Mouse (Mus musculus) gastrocnemius, postnatal 14 days (tissue): ENCODE results near the gene Lgr6. TPM values are rescaled to one million over a fixed set of nuclear protein-coding genes. Genes with fewer than 3 reads are reported as not detected.
A peak's percentile ranks its signal among the peaks of the same experiment; 100 is the strongest.

Experiments
- DNase-seq: peaks from one replicate; pipeline ENCODE4 v3.0.0; 2021; ENCODE audit warnings: mixed read lengths
- intact Hi-C: fragments of 180-260 bp; cut with DNase I; formaldehyde crosslinking; loops from one replicate; pipeline ENCODE4 v1.15.1; 2025; ENCODE audit warnings: low total_unique reads
- total RNA-seq, 2 experiments: library from RNA; stranded (reverse); gene quantifications; 2 replicates each; pipeline ENCODE4 v1.2.3; 2021

Lgr6 gene
- total RNA-seq, 2 experiments from 2014 or later = 0.88 to 1.1 TPM

DNA sequence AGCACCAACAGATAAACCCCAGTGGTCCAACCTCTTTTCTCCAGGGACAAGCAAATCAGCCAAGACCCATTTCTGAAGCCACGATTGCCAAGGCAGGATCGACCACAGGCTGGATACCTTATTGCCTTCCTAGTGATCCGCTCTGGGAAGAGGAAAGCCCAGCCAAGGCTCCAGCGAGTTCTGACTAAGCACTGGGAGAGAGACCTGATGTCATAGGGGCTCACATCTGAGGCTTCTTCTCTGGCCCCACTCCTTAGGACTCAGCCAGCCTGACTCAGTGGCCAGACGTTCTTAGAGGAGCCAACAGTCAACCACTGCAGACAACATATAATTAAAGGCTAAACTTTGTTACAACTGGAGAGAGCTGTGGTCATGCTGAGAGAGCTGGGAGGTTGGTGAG, 83.1 kb downstream of the Lgr6 start:
- no peak for DNase-seq
- intact Hi-C loops = no loop called here

DNA sequence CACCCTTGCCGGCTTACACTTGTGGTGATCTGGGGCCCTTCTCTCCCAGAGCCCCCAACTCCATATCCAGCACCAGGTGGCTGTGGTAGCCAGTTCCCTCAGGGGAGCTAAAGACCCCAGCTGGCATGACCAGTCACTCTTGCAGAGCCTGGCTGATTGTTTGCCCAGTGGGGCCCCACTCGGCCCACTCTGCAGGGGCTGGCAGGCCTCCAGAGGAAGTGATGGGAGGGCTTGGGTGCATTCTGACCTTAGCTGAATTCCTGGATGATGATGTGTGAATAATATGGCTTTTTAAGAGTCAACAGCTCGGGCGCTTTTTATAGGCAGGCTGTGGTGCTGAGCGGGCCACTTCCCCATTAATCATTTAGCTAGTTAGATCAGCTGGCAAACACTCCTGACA, 84.1 kb downstream of the Lgr6 start:
- intact Hi-C loops = no loop called here
- peak; percentile 21 for DNase-seq

DNA sequence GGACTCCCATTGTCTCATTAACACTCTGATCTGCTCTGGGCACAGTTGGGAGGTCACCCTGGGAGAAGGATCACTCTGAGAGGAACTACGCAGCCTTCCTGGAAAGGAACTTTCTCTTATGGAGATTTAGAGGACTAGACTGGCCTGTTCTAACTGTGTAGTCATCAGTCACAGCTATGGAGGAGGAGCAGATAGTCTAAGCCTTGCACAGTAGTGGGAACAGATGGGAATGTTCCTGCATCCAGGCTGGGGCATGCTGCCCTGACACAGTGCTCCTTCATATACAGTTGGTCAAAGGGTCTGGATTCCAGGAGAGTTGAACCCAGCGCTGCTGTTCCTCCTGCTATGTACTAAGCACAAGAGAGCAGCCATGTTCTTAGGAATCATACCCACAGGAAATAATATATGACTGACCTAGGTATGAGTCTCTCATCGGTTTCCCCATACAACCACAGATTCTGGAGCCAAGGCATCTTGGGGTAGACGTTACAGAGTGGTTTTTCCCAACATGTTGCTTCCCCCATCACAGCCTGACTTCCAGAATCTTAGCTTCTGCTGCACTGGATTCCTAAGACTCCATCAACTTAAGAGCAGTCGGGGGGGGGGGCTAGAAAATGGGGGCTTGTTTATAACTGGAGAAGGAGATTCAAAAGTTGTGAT, 84.7 kb downstream of the Lgr6 start:
- intact Hi-C loops = no loop called here
- no peak for DNase-seq

DNA sequence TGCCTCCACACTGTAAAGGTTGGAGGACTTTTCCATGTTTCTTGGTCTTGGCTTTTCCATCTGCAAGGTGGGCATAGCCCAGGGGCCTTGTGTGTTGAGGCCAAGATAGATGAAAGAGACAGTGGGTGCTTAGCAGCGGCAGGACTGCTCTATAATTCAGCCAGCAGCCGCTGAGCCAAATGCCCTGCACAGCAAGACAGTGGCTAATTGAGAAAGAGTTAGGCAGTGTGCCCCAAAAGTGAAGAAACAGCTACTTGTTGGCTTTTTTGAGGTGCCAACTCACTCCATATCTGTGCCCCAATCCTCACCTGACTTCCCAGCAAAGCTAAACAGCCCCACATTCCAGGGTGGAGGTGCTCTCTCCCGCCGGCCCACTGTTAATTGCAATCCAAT, 85.3 kb downstream of the Lgr6 start:
- intact Hi-C loops = no loop called here
- DNase-seq = no peak

DNA sequence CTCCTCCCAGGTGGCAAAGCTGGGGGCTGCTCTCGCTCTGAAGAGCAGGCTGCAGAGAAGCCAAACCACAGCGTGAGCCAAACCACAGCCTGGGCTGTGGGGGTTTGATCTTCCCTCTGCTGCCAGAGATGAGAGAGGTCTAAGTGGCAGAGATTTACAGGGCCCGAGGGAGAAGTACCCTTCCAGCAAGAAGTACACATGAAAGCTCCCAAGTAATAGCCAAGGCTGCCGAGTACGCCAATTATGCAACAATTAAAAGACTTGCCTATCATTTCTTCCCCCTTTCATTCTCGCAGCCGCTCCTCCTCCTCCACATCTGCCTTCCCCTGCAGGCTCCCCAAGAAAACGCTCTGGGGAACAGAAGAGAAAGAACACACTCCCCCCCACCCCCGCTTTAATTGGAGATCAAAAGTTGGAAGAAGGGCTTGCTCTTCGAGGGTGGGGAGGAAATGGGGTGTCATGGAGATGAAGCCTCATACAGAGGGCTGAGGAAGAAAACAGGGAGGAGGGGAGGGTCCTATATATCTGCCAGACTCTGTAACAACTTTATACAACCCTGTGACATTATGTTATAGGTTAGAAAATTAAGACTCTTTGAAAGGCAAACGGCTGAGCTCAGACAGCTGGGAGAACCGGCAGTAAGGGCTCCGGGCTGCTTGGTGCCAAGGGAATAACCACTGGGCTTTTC, 85.8 kb downstream of the Lgr6 start:
- intact Hi-C loops = no loop called here
- DNase-seq = no peak

DNA sequence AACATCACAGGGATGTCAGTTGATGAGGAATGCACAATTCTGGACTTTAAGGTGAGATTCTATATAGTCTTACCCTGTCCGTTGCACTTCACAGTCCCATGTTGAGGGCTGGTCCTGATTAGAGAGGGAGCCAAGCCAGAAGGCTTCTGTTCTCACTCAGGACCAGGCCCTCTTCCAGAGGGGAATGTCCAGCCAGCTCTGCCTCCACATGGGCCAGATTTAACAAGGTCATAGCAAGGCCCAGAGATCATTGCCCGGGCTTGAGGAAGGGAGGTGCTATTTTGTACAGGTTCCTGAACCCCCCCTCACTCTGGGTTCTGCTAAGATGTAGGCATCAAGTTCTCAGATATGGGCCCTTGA, 87.4 kb downstream of the Lgr6 start:
- intact Hi-C loops = no loop called here
- DNase-seq = peak; percentile 22

DNA sequence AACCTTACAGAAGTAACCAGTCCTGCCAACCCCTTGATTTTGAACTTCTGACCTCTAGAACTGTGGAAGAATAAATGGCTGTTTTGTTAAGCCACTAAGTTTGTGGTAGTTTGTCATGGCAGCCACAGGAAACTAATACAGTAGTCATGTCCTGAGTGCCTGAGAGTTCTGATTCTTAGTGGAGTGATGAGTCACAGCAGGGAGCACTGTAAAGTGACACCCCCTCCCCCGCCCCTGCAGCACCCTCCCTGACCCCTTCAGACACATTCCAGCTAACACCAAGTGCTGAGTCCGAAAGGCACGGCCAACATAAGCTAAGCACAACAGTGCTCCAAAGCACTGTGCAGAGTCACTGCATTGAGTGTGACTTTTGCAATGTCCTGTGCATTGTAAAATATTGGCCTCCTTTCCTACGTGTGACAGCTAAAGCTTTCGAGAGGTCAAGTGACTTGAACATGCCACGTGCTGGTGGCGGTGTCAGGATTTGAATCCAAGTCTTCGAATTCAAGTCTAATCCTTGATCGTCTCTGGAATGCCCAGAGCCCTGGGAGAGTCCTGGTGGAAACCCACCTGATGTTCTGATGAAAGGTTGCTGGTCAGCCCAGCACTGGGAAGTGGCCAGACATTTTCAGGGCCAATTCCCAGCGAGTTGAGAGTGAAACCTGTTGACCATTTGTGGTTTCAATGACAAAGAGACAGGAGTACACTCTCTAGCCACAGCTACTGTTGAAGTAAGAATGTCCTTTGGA, 88.0 kb downstream of the Lgr6 start:
- DNase-seq = no peak
- intact Hi-C loops = no loop called here

DNA sequence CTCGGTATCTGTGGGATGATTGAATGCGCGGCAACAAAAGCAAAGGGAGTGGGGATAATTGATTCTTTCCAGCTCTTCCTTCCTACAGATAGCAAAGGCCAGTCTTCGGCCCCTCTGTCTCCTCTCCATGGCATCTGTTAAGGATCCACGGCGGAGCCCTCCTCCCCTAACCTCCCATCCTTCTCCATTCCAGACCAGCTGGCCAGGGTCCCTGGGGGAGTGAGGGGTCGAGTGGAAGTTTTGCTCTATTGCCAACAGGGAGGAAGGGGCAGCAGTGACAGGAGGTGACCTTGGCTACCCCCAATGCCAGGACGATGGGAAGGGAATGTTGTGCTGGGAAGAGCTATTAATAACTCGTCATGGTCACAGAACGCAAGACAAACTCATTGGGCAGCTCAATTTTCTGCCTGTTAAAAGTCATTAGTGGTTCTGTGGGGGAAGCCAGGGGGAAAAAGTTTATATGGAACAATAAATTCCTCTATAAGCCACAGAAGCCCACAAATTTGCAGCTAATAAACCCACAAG, 90.1 kb downstream of the Lgr6 start:
- no peak for DNase-seq
- intact Hi-C loops = no loop called here

DNA sequence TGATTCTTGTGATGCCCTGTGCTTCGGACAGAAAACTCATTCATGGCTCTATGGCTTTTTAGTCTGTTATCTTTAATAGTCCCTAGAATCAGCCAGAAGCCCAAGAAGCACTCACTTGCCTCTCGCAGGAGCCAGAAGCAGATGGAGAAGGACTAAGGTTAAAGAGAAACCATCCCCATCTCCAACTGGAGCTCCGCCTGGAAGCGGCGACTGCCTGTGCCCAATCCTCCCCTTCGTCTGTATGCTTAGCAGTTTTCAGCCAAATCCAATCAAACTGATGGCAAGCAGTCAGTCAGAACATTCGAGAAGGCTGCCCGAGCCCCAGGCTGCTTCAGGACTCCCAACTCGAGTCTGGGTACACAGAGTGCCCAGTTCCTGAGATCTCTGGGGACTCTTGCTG, 92.6 kb downstream of the Lgr6 start:
- DNase-seq = no peak
- intact Hi-C loops = no loop called here

DNA sequence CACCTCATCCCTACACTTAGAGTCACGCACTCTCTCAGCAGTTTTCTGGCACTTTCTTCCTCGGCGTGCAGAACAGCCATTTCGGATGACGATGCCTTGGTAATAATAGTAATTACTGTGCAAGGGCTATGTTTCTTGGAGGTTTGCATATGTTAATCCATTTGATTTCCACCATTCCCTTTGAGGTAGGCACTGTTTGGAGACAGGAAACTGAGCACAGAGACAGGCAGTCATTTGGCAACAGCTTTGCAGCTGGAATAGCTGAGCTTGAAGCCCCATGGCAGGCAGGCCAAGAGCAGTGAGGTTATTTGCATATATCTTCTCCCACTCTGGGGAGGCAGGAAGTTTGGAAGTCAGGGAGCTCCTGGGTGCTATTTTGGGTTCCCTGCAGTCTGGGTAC, 93.2 kb downstream of the Lgr6 start:
- no peak for DNase-seq
- intact Hi-C loops = no loop called here

DNA sequence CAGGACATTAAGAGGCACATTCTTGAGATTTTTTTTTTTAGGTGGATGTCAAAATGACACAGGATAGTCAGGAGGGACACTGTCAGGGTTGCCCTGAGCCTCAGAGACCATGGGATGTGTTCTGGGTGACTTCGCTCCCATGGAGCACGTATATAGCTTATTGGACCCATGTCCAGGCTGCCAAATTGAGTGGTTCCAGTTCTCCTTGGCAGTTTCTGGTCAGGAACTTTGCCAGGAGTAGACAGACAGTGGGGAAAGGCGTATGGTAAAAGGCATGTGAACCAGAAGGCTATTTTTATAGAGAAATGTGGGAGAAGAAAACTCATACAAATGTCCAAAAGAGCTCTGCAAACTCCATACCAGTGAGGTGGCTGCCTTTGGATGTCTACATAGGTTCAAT, 95.2 kb downstream of the Lgr6 start:
- DNase-seq = no peak
- intact Hi-C loops = no loop called here

DNA sequence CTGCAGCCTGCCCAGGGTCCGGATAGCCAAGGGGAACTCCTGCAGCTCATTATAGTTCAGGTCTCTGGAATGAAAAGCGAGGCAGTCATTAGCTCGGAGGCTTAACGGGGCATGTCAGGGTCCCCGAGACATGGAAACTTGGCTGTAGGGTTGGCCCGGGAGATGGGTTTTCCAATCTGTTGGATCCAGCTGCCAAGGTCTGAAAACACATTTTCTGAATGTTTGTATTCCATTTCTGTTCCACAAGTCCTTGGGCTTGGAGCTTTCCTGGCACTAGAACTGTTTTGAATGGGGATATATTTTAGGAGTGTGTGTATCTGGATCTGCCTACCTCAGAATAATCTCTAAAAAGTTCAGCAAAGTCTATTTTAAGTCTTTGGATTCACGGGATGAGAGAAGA, 99.4 kb downstream of the Lgr6 start:
- no peak for DNase-seq
- intact Hi-C loops = no loop called here

DNA sequence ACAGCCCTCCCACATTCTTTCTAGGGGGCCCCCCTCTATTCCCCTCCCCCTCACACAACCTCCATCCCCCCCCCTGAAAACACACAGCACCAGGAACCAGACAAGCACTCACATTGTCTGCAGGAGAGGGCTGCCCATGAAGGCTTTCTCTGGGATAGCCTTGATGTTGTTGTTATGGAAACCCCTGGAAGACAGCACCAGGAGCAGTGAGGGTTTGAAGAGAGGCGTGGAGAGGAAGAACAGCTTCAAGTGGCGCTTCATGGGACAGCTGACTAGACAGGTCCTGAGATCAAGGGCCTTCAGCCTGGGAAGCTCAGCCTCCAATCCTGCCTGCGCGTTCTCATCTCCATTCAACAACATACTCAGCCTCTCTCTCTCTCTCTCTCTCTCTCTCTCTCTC, 101.7 kb downstream of the Lgr6 start:
- no peak for DNase-seq
- intact Hi-C loops = loop anchor here (5.0 kb wide), 1 partner anchor 89 kb away; no protein-coding TSS in a partner anchor

DNA sequence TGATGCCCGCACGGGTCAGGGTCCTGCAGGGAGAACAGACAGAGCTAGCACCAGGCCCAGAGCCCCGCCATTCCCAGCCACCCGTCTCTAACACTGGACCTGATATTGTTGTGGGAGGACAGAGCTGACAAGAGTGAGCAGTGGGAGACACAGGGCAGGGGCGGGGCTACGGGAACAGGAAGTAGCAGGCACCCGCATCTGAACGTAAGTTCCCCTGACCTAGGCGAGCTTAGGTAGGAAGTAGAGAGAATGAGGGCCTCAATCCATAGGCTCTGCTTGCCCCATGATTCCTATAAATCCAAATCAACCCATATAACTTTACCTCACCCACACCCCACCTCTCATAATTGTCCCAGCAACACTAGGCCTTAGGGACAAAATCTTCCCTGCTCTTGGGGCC, 104.5 kb downstream of the Lgr6 start:
- intact Hi-C loops = loop anchor here (5.0 kb wide), 1 partner anchor 92 kb away; no protein-coding TSS in a partner anchor
- DNase-seq = no peak

DNA sequence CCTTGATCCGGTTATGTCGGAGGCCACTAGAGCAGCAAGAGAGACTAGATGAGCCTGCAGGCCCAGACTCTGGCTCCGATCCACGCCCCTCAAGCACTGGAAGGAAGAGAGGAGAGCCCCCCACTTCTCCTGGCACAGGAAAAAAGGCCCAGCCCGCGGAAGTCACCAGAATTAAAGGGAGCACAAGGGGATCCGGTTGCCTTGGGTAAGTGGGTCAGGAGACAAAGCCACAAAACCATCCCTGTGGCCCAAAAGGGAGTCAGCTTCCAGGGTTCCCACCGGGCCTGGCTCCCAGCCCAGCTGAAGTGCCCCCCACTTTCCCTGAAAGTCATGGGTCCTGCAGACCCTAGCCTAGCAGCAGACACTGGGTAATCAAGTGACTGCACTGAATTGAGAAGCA, 106.8 kb downstream of the Lgr6 start:
- DNase-seq = no peak
- intact Hi-C loops = no loop called here

DNA sequence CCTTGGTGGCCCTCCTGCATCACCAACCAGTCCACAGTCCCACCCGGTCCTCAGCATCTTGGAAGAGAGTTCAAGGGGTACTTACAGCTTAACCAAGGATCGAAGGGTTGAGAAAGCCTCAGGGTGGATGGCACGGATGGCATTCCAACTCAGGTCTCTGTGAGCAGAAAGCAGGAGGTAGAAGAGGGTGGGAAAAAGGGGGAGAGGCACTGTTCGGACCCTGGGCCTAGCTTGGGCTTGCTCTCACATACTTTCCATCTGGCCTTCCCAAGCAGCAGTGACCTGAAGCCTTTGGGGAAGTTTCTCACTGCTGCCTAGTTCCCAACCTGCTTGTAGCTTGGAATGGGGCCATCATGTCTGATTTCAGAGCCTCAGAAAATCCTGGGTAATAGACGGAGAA, 107.5 kb downstream of the Lgr6 start:
- DNase-seq = no peak
- intact Hi-C loops = no loop called here

DNA sequence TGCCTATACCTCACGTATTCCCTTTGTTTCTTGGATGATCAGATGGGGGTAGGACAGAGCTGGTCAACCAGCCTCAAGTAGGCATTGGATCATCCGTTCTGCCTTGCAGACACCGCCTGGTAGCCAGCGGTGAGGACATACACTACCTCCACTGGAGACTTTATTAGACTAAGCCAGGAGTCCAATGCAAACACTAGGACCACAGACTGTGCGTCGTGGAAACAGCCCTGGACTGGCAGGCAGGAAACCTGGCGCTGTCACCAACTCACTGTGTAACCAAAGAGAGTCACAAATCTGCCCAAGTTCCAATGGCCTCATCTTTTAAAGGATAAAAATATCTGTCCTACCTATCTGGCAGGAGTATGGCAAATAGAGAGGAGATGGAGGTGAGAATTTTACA, 108.6 kb downstream of the Lgr6 start:
- no peak for DNase-seq
- intact Hi-C loops = no loop called here

DNA sequence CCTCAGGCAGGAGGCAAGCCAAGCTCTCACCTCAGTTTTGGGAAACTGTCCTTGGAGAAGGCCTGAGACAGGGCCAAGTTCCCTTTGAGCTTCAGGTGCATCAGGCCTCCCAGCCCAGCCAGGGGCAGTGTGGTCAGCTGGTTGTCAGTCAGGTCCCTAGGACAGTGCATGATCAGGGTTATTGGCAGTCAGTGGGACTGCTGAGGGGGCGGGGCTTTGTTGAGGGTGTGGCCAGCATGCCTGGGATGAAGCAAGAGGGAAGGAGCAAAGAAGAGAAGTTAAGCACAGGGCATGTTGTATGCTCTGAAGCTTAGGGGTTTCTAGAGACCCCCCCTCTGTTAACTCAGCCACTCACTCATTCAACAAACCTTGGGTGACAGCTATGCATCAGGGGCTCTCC, 109.1 kb downstream of the Lgr6 start:
- intact Hi-C loops = no loop called here
- DNase-seq = peak; percentile 26

DNA sequence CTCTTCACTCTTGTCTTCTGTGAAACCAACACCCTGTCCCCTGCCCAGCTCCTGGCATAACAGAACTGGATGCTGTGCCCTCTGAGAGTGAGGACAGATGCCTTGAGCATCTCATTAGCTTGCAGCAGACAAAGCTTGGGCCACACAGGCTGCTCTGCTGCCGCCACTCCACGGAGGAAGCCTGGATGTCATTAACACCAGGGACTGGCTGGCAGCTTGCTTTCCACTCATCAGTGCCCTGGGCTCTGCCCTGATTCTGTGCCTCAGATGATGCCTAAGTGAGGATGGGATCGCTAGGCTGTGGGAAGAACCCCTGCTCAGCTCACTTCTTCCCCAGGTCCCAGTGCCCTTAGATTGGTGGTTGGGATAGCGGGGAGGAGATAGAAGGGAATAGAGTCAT, 109.6 kb downstream of the Lgr6 start:
- DNase-seq = no peak
- intact Hi-C loops = no loop called here

DNA sequence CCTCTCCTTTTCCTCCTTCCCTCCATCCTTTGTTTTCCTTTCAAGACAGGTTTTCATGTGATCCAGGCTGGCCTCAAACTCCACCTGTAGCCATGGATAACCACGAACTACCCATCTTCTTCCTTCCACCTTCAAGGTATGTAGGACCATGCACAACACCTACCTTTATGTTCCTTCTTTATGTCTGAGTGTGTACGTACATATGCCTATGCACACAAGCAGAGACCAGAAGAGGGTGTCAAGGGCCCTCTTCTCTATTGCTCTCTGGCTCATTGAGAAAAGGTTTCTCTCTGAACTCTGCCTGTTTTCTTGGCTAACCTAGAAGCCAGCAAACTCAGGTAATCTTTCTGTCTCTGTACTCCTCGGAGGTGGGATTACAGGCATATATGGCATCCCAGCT, 110.3 kb downstream of the Lgr6 start:
- no peak for DNase-seq
- intact Hi-C loops = no loop called here
